Mouse (Mus musculus): ENCODE data around the gene Tspan18. TPM values are rescaled to one million over a fixed set of nuclear protein-coding genes. Genes with fewer than 3 reads are reported as not detected.

Tspan18 gene
- polyA plus RNA-seq, 1 experiment from 2014 or later, result 47.9 TPM

- Histone ChIP-seq H3K27ac (ENCODE audit: low read depth, low read length) (no peak overlapping the region), H3K9ac (ENCODE audit: low read length) (no peak overlapping the region), H3K4me2 (no peak overlapping the region), H3K4me3 (ENCODE audit: low read depth, low read length) (no peak overlapping the region), H3K36me3 (ENCODE audit: control insufficient read depth, insufficient read depth, low read length) (no peaks in the 10 kb centered on the region), H3K9me3 (ENCODE audit: control insufficient read depth, low read length) (no peaks in the 10 kb centered on the region), H3K27me3 (ENCODE audit: control insufficient read depth, insufficient read depth, low read length) (no peaks in the 10 kb centered on the region), H3K4me1 (ENCODE audit: control insufficient read depth, insufficient read depth, low read length) (peaks cover 29% of the 10 kb centered on the region)
- 90% methylated on average over 4 of the region's 4 CpGs for WGBS
- no peak for ATAC-seq (ENCODE audit: low FRiP score)
- no peak for DNase-seq (ENCODE audit: low spot score, missing footprints)
Observed at GRCm38 (mm10) chr2:93329120-93329519, 5.2 kb downstream of the Tspan18 start.

- ATAC-seq (ENCODE audit: low FRiP score) (no peak), DNase-seq (ENCODE audit: low spot score, missing footprints) (no peak)
- H3K9ac ChIP-seq (ENCODE audit: low read length), result no peak overlapping the region
- peaks cover 26% of the 10 kb centered on the region for H3K4me1 ChIP-seq (ENCODE audit: control insufficient read depth, insufficient read depth, low read length)
- H3K9me3 ChIP-seq (ENCODE audit: control insufficient read depth, low read length), result no peaks in the 10 kb centered on the region; the same call in 1 of the 2 replicates
- H3K36me3 ChIP-seq (ENCODE audit: control insufficient read depth, insufficient read depth, low read length), result no peaks in the 10 kb centered on the region
- no peak overlapping the region for H3K4me3 ChIP-seq (ENCODE audit: low read depth, low read length)
- H3K27me3 ChIP-seq (ENCODE audit: control insufficient read depth, insufficient read depth, low read length), result no peaks in the 10 kb centered on the region
- no peak overlapping the region for H3K4me2 ChIP-seq
- H3K27ac ChIP-seq (ENCODE audit: low read depth, low read length), result 0 out of 2 replicates have a peak overlapping the region, but pooled peaks have one; percentile 3
- 77% methylated on average over 7 of the region's 7 CpGs for WGBS
Observed at GRCm38 (mm10) chr2:93327915-93328555, 6.3 kb downstream of the Tspan18 start.

GRCm38 (mm10) chr2:93324681-93325080 lies 9.6 kb downstream of the Tspan18 start:
- DNase-seq (ENCODE audit: low spot score, missing footprints) (no peak), ATAC-seq (ENCODE audit: low FRiP score) (no peak)
- no peak overlapping the region for H3K27ac ChIP-seq (ENCODE audit: low read depth, low read length)
- H3K9ac ChIP-seq (ENCODE audit: low read length), result no peak overlapping the region
- H3K9me3 ChIP-seq (ENCODE audit: control insufficient read depth, low read length), result no peaks in the 10 kb centered on the region; the same call in 1 of the 2 replicates
- WGBS, result 54% methylated on average over 7 of the region's 7 CpGs
- no peaks in the 10 kb centered on the region for H3K36me3 ChIP-seq (ENCODE audit: control insufficient read depth, insufficient read depth, low read length)
- no peak overlapping the region for H3K4me3 ChIP-seq (ENCODE audit: low read depth, low read length)
- peaks cover 19% of the 10 kb centered on the region for H3K4me1 ChIP-seq (ENCODE audit: control insufficient read depth, insufficient read depth, low read length)
- H3K27me3 ChIP-seq (ENCODE audit: control insufficient read depth, insufficient read depth, low read length), result no peaks in the 10 kb centered on the region
- no peak overlapping the region for H3K4me2 ChIP-seq

- peaks cover 18% of the 10 kb centered on the region for H3K4me1 ChIP-seq (ENCODE audit: control insufficient read depth, insufficient read depth, low read length)
Observed at GRCm38 (mm10) chr2:93321946-93322345, 12.4 kb downstream of the Tspan18 start.

GRCm38 (mm10) chr2:93320267-93320666 lies 14.0 kb downstream of the Tspan18 start:
- DNase-seq (ENCODE audit: low spot score, missing footprints) (peak; percentile 74), ATAC-seq (ENCODE audit: low FRiP score) (no peak)
- no peak overlapping the region for H3K9ac ChIP-seq (ENCODE audit: low read length)
- WGBS, result 83% methylated on average over 5 of the region's 5 CpGs
- H3K27ac ChIP-seq (ENCODE audit: low read depth, low read length), result no peak overlapping the region; the same call in 1 of the 2 replicates
- H3K4me3 ChIP-seq (ENCODE audit: low read depth, low read length), result no peak overlapping the region
- peaks cover 22% of the 10 kb centered on the region for H3K4me1 ChIP-seq (ENCODE audit: control insufficient read depth, insufficient read depth, low read length)
- no peak overlapping the region for H3K4me2 ChIP-seq
- H3K9me3 ChIP-seq (ENCODE audit: control insufficient read depth, low read length), result no peaks in the 10 kb centered on the region; the same call in 1 of the 2 replicates
- H3K36me3 ChIP-seq (ENCODE audit: control insufficient read depth, insufficient read depth, low read length), result no peaks in the 10 kb centered on the region
- H3K27me3 ChIP-seq (ENCODE audit: control insufficient read depth, insufficient read depth, low read length), result no peaks in the 10 kb centered on the region

More at GRCm38 (mm10) chr2:93321946-93322345, 12.4 kb downstream of the Tspan18 start:
- Histone ChIP-seq H3K9ac (ENCODE audit: low read length) (no peak overlapping the region), H3K4me2 (no peak overlapping the region), H3K27me3 (ENCODE audit: control insufficient read depth, insufficient read depth, low read length) (no peaks in the 10 kb centered on the region), H3K9me3 (ENCODE audit: control insufficient read depth, low read length) (no peaks in the 10 kb centered on the region; the same call in 1 of the 2 replicates), H3K27ac (ENCODE audit: low read depth, low read length) (no peak overlapping the region), H3K4me3 (ENCODE audit: low read depth, low read length) (no peak overlapping the region), H3K36me3 (ENCODE audit: control insufficient read depth, insufficient read depth, low read length) (no peaks in the 10 kb centered on the region)
- DNase-seq (ENCODE audit: low spot score, missing footprints) (no peak), ATAC-seq (ENCODE audit: low FRiP score) (no peak)
- 78% methylated on average over 8 of the region's 8 CpGs for WGBS

- Histone ChIP-seq H3K4me3 (ENCODE audit: low read depth, low read length) (no peak overlapping the region), H3K9me3 (ENCODE audit: control insufficient read depth, low read length) (no peaks in the 10 kb centered on the region; the same call in 1 of the 2 replicates), H3K9ac (ENCODE audit: low read length) (no peak overlapping the region; the same call in 1 of the 2 replicates), H3K36me3 (ENCODE audit: control insufficient read depth, insufficient read depth, low read length) (no peaks in the 10 kb centered on the region), H3K4me1 (ENCODE audit: control insufficient read depth, insufficient read depth, low read length) (peaks cover 20% of the 10 kb centered on the region), H3K27ac (ENCODE audit: low read depth, low read length) (no peak overlapping the region), H3K4me2 (no peak overlapping the region), H3K27me3 (ENCODE audit: control insufficient read depth, insufficient read depth, low read length) (no peaks in the 10 kb centered on the region)
- ATAC-seq (ENCODE audit: low FRiP score), result no peak
- 39% methylated on average over 7 of the region's 7 CpGs for WGBS
- no peak for DNase-seq (ENCODE audit: low spot score, missing footprints)
Observed at GRCm38 (mm10) chr2:93319598-93319997, 14.7 kb downstream of the Tspan18 start.

- ATAC-seq (ENCODE audit: low FRiP score) (no peak), DNase-seq (ENCODE audit: low spot score, missing footprints) (no peak)
- Histone ChIP-seq H3K4me3 (ENCODE audit: low read depth, low read length) (no peak overlapping the region), H3K9ac (ENCODE audit: low read length) (no peak overlapping the region; the same call in 1 of the 2 replicates), H3K4me2 (no peak overlapping the region), H3K27ac (ENCODE audit: low read depth, low read length) (no peak overlapping the region), H3K9me3 (ENCODE audit: control insufficient read depth, low read length) (no peaks in the 10 kb centered on the region; the same call in 1 of the 2 replicates), H3K4me1 (ENCODE audit: control insufficient read depth, insufficient read depth, low read length) (peaks cover 25% of the 10 kb centered on the region), H3K36me3 (ENCODE audit: control insufficient read depth, insufficient read depth, low read length) (no peaks in the 10 kb centered on the region), H3K27me3 (ENCODE audit: control insufficient read depth, insufficient read depth, low read length) (no peaks in the 10 kb centered on the region)
- 86% methylated on average over 21 of the region's 21 CpGs for WGBS
Observed at GRCm38 (mm10) chr2:93318781-93319349, 15.4 kb downstream of the Tspan18 start.

GRCm38 (mm10) chr2:93313768-93314632 lies 20.3 kb downstream of the Tspan18 start:
- ATAC-seq (ENCODE audit: low FRiP score), result peak; percentile 43
- Histone ChIP-seq H3K36me3 (ENCODE audit: control insufficient read depth, insufficient read depth, low read length) (peaks cover 2% of the 10 kb centered on the region; the same call in 1 of the 2 replicates), H3K4me1 (ENCODE audit: control insufficient read depth, insufficient read depth, low read length) (peaks cover 13% of the 10 kb centered on the region), H3K9me3 (ENCODE audit: control insufficient read depth, low read length) (no peaks in the 10 kb centered on the region), H3K27ac (ENCODE audit: low read depth, low read length) (peak overlapping the region; percentile 33; the same call in 1 of the 2 replicates), H3K4me3 (ENCODE audit: low read depth, low read length) (no peak overlapping the region), H3K4me2 (no peak overlapping the region), H3K9ac (ENCODE audit: low read length) (no peak overlapping the region), H3K27me3 (ENCODE audit: control insufficient read depth, insufficient read depth, low read length) (no peaks in the 10 kb centered on the region)
- 42% methylated on average over 15 of the region's 15 CpGs for WGBS
- no peak for DNase-seq (ENCODE audit: low spot score, missing footprints)

All from midbrain, embryonic 11.5 days (tissue).